Mouse (Mus musculus): Measurements from ENCODE around the gene Elavl3. TPM values are rescaled to one million over a fixed set of nuclear protein-coding genes. Genes with fewer than 3 reads are reported as not detected.
A peak's percentile ranks its signal among the peaks of the same experiment; 100 is the strongest.

Elavl3 gene
- total RNA-seq, 1 experiment from 2014 or later = 2.9 TPM

- peak; percentile 29 for DNase-seq
These were observed 6.2 kb upstream of the Elavl3 start for GRCm38 (mm10) chr9:22058011-22058424.

- no peak for DNase-seq
These were observed 5.3 kb upstream of the Elavl3 start for GRCm38 (mm10) chr9:22057031-22057517.

- DNase-seq = no peak
These were observed 4.6 kb upstream of the Elavl3 start for GRCm38 (mm10) chr9:22056303-22056910.

GRCm38 (mm10) chr9:22055713-22056112 lies 3.9 kb upstream of the Elavl3 start:
- no peak for DNase-seq

GRCm38 (mm10) chr9:22054411-22055076 lies 2.7 kb upstream of the Elavl3 start:
- peak; percentile 78 for DNase-seq

- DNase-seq = no peak
These were observed 1.8 kb upstream of the Elavl3 start for GRCm38 (mm10) chr9:22053657-22054056.

- no peak for DNase-seq
These were observed 464 bp downstream of the Elavl3 start for GRCm38 (mm10) chr9:22051161-22051957.

- peak; percentile 67 for DNase-seq
These were observed 1.4 kb downstream of the Elavl3 start for GRCm38 (mm10) chr9:22050351-22050889.

GRCm38 (mm10) chr9:22049721-22050270 lies 2.0 kb downstream of the Elavl3 start:
- no peak for DNase-seq

GRCm38 (mm10) chr9:22049315-22049714 lies 2.5 kb downstream of the Elavl3 start:
- no peak for DNase-seq

GRCm38 (mm10) chr9:22047329-22047728 lies 4.5 kb downstream of the Elavl3 start:
- DNase-seq = no peak

GRCm38 (mm10) chr9:22041832-22042231 lies 10.0 kb downstream of the Elavl3 start:
- no peak for DNase-seq

- no peak for DNase-seq
These were observed 14.0 kb downstream of the Elavl3 start for GRCm38 (mm10) chr9:22037826-22038225.

- no peak for DNase-seq
These were observed 16.4 kb downstream of the Elavl3 start for GRCm38 (mm10) chr9:22035300-22036044.

GRCm38 (mm10) chr9:22030386-22030785 lies 21.4 kb downstream of the Elavl3 start:
- no peak for DNase-seq

- no peak for DNase-seq
These were observed 23.4 kb downstream of the Elavl3 start for GRCm38 (mm10) chr9:22028467-22028866.

GRCm38 (mm10) chr9:22024592-22024991 lies 27.2 kb downstream of the Elavl3 start:
- DNase-seq = no peak

- DNase-seq = no peak
These were observed 34.5 kb downstream of the Elavl3 start for GRCm38 (mm10) chr9:22017208-22017825.

GRCm38 (mm10) chr9:22016245-22016644 lies 35.6 kb downstream of the Elavl3 start:
- DNase-seq = no peak

- no peak for DNase-seq
These were observed 39.1 kb downstream of the Elavl3 start for GRCm38 (mm10) chr9:22012731-22013130.

GRCm38 (mm10) chr9:22011055-22011454 lies 40.8 kb downstream of the Elavl3 start:
- DNase-seq = no peak

All from adrenal gland, postnatal 25 days (tissue).